Mouse (Mus musculus) forebrain, embryonic 11.5 days (tissue): Measurements from ENCODE around the gene AU018091. TPM values are rescaled to one million over a fixed set of nuclear protein-coding genes. Genes with fewer than 3 reads are reported as not detected.

Experiments
- ATAC-seq: fragments of 200-750 bp; cut with Nextera tagmentation; replicated peaks from 2 replicates; pipeline ENCODE4 v1.8.0; 2017; ENCODE audit warnings: moderate TSS enrichment; ENCODE audit not compliant: low FRiP score
- DNase-seq: peaks from one replicate; pipeline ENCODE4 v3.0.0-alpha.2; 2017; ENCODE audit warnings: low spot score
- H3K27ac ChIP-seq: fragments of 300-500 bp; sonication (generic); 2 replicates; pipeline ENCODE4 v1.5.1; 2014; ENCODE audit warnings: low read depth, low read length
- H3K27me3 ChIP-seq: fragments of 300-500 bp; sonication (generic); 2 replicates; pipeline ENCODE4 v1.6.1; 2014; ENCODE audit warnings: mild to moderate bottlenecking, low read length, mixed read lengths; ENCODE audit not compliant: control insufficient read depth, insufficient read depth
- H3K36me3 ChIP-seq: fragments of 300-500 bp; sonication (generic); 2 replicates; pipeline ENCODE4 v1.6.1; 2014; ENCODE audit warnings: mild to moderate bottlenecking, low read length, moderate library complexity, mixed read lengths; ENCODE audit not compliant: control insufficient read depth, insufficient read depth
- H3K4me1 ChIP-seq: fragments of 300-500 bp; sonication (generic); replicated peaks from 2 replicates; pipeline ENCODE4 v1.6.1; 2014; ENCODE audit warnings: low read length, mixed read lengths; ENCODE audit not compliant: control insufficient read depth, insufficient read depth
- H3K4me2 ChIP-seq: fragments of 300-500 bp; sonication (generic); 2 replicates; pipeline ENCODE4 v1.6.1; 2014; ENCODE audit warnings: low read depth, mild to moderate bottlenecking, low read length, moderate library complexity, mixed read lengths; ENCODE audit not compliant: severe bottlenecking
- H3K4me3 ChIP-seq: fragments of 300-500 bp; sonication (generic); 2 replicates; pipeline ENCODE4 v1.5.1; 2014; ENCODE audit warnings: low read depth, low read length
- H3K9ac ChIP-seq: fragments of 300-500 bp; sonication (generic); 2 replicates; pipeline ENCODE4 v1.6.1; 2014; ENCODE audit warnings: low read length
- H3K9me3 ChIP-seq: fragments of 300-500 bp; sonication (generic); 2 replicates; pipeline ENCODE4 v1.6.1; 2016; ENCODE audit warnings: low read length, mixed read lengths; ENCODE audit not compliant: control insufficient read depth
- WGBS: fragments of 180-500 bp; shearing (Covaris S2); extraction: QIAGEN DNeasy Blood & Tissue Kit; methylation state at CpG from one replicate; pipeline ENCODE4 v1.1.7; 2014; 5-methylcytosine and 5-hydroxymethylcytosine counted together
- polyA plus RNA-seq: library from polyadenylated mRNA; unstranded; fragments of >200 nt; fragmentation: Nextera tagmentation; extraction: Ambion mirVana; gene quantifications from 2 replicates; pipeline ENCODE4 v1.2.1, GENCODE M21; 2014

The AU018091 gene
- polyA plus RNA-seq, 1 experiment from 2014 or later, result 0.05 TPM

DNA sequence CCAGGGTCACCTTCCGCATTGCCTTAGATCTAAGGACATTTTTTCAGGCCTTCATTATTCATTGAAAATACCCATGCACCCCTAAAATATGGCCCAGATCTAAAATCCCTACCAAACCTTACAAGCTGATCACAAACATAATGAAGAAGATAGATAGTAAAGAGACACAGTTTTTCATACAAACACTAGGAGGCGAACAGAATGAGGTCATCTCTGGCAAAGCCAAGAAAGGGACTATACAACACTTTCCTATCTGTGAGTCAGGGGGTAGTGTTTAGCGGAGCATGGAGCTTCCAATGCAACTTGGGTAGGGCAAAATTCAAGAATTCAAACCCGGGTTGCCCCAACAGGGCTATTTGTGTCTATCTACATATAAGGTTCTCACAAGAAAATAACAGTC is 35.6 kb upstream of the AU018091 start:
- H3K9me3 ChIP-seq, result no peaks in the 10 kb centered on the region
- H3K36me3 ChIP-seq, result no peaks in the 10 kb centered on the region
- 93% methylated on average over 4 of the region's 4 CpGs for WGBS
- ATAC-seq (no peak), DNase-seq (no peak)
- no peaks in the 10 kb centered on the region for H3K27me3 ChIP-seq
- H3K27ac ChIP-seq, result no peak overlapping the region
- no peak overlapping the region for H3K4me3 ChIP-seq
- H3K4me1 ChIP-seq, result no peaks in the 10 kb centered on the region
- no peak overlapping the region for H3K9ac ChIP-seq
- no peak overlapping the region for H3K4me2 ChIP-seq

- no peaks in the 10 kb centered on the region for H3K9me3 ChIP-seq
- H3K4me3 ChIP-seq, result no peak overlapping the region
- H3K27ac ChIP-seq, result no peak overlapping the region
- no peaks in the 10 kb centered on the region for H3K36me3 ChIP-seq
- H3K4me2 ChIP-seq, result no peak overlapping the region
- no peak for ATAC-seq
- H3K9ac ChIP-seq, result no peak overlapping the region
- H3K4me1 ChIP-seq, result no peaks in the 10 kb centered on the region
- no peak for DNase-seq
- no peaks in the 10 kb centered on the region for H3K27me3 ChIP-seq
- 17% methylated on average over 3 of the region's 3 CpGs for WGBS
These were observed 34.9 kb upstream of the AU018091 start for GRCm38 (mm10) chr7:3203890-3204289.

DNA sequence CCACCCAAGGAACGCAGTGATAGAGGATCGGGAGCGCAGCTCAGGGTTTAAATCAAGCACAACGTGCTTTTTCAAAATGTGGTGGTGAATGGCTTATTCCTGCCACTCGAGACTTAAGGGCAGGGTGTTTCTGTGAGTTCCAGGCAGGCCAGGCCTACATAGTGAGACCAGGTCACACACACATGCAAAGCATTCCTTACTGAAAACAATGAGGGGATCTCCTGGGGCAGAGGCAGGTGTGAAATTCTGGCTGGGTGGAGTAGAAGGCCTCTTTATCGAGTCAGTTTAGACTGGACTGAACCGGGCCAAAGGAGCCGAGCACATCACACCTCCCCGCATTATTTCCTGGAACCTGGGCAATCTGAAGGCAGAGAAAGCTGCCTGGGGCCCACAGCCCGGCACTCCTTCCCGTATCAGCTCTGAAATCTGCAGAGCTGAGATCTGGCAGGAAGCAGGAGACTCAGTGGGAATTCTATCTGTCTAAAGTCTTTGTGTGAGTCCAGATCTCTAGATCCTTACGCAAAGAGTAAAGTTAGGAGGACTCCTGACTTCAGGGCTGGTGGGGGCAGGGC is 32.2 kb upstream of the AU018091 start:
- no peak for ATAC-seq
- no peak overlapping the region for H3K27ac ChIP-seq

DNA sequence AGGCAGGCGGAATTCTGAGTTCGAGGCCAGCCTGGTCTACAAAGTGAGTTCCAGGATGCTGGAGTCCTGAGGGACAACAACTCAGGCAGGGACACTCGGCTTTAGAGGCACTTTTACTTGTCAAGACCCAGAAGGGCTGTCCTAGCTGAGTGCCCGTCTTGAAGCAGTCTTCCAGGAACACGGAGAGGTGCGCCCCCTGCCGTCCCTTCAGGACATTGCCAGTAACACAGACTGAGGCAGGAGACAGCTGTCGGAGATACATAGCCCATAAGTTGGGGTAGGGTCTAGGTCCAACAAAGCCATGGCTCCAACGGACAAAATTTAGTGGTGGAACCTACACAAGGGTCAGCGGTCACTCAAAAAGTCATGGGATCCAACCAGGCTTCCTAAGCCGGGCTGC is 29.9 kb upstream of the AU018091 start:
- WGBS, result 48% methylated on average over 11 of the region's 11 CpGs
- DNase-seq (peak; percentile 63), ATAC-seq (no peak)
- H3K9me3 ChIP-seq, result no peaks in the 10 kb centered on the region
- no peak overlapping the region for H3K27ac ChIP-seq
- H3K36me3 ChIP-seq, result no peaks in the 10 kb centered on the region
- H3K4me2 ChIP-seq, result no peak overlapping the region
- no peaks in the 10 kb centered on the region for H3K4me1 ChIP-seq
- H3K27me3 ChIP-seq, result no peaks in the 10 kb centered on the region
- no peak overlapping the region for H3K9ac ChIP-seq
- H3K4me3 ChIP-seq, result no peak overlapping the region

More for the DNA sequence above, 32.2 kb upstream of the AU018091 start:
- Histone ChIP-seq H3K4me3 (no peak overlapping the region), H3K4me2 (no peak overlapping the region), H3K9me3 (no peaks in the 10 kb centered on the region), H3K36me3 (no peaks in the 10 kb centered on the region), H3K27me3 (no peaks in the 10 kb centered on the region), H3K9ac (no peak overlapping the region), H3K4me1 (no peaks in the 10 kb centered on the region)
- no peak for DNase-seq
- 38% methylated on average over 12 of the region's 12 CpGs for WGBS

DNA sequence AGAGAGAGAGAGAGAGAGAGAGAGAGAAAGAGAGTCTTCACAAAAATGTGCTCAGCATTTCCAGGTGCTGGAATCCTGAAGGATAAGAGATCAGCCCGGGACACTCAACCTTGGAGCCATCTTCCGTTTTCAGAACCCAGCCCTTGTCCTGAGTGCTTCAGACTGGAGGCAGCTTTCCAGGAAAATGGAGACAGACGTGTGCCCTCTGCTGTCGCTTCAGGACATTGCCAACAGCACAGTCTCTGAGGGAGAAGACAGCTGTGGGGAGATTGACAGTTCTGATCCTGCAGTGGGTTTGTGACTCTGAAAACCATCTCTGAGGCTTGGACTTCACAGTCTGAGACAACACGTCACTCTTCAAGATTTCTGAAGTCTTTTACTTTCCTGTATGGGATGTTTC is 26.8 kb upstream of the AU018091 start:
- Histone ChIP-seq H3K4me3 (no peak overlapping the region), H3K9me3 (no peaks in the 10 kb centered on the region), H3K9ac (no peak overlapping the region), H3K4me2 (no peak overlapping the region), H3K36me3 (no peaks in the 10 kb centered on the region), H3K27me3 (no peaks in the 10 kb centered on the region), H3K27ac (no peak overlapping the region), H3K4me1 (no peaks in the 10 kb centered on the region)
- WGBS, result 82% methylated on average over 5 of the region's 5 CpGs
- no peak for ATAC-seq
- DNase-seq, result no peak

DNA sequence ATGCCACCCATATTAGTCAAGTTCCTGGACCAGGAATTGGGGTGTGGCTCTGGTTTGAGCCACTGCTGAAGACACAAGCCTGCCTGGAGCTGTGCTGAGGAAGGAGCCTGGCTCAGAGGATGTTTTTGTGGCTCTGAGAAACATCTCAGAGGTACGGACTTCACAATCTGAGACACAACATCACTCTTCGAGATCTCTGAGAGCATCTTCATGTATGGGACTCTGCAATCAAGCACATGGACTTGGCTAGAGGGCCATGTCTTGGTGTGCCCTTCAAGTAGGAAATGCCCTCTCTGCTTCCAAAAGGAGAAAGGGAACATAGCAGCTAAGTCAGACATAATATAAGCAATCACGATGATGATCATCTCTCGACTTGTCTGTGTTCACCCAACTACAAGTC is 25.5 kb upstream of the AU018091 start:
- no peak overlapping the region for H3K9ac ChIP-seq
- no peaks in the 10 kb centered on the region for H3K36me3 ChIP-seq
- H3K4me3 ChIP-seq, result no peak overlapping the region
- H3K27ac ChIP-seq, result no peak overlapping the region
- H3K4me1 ChIP-seq, result no peaks in the 10 kb centered on the region
- 89% methylated on average over 4 of the region's 4 CpGs for WGBS
- no peaks in the 10 kb centered on the region for H3K27me3 ChIP-seq
- H3K9me3 ChIP-seq, result no peaks in the 10 kb centered on the region
- no peak for DNase-seq
- H3K4me2 ChIP-seq, result no peak overlapping the region
- ATAC-seq, result no peak

- no peaks in the 10 kb centered on the region for H3K27me3 ChIP-seq
- H3K36me3 ChIP-seq, result no peaks in the 10 kb centered on the region
- no peak overlapping the region for H3K4me3 ChIP-seq
- H3K9ac ChIP-seq, result no peak overlapping the region
- no peaks in the 10 kb centered on the region for H3K9me3 ChIP-seq
- no peaks in the 10 kb centered on the region for H3K4me1 ChIP-seq
- DNase-seq, result peak; percentile 63
- 17% methylated on average over 6 of the region's 6 CpGs for WGBS
- H3K27ac ChIP-seq, result no peak overlapping the region
- no peak overlapping the region for H3K4me2 ChIP-seq
- ATAC-seq, result no peak
These were observed 24.9 kb upstream of the AU018091 start for GRCm38 (mm10) chr7:3193905-3194304.

DNA sequence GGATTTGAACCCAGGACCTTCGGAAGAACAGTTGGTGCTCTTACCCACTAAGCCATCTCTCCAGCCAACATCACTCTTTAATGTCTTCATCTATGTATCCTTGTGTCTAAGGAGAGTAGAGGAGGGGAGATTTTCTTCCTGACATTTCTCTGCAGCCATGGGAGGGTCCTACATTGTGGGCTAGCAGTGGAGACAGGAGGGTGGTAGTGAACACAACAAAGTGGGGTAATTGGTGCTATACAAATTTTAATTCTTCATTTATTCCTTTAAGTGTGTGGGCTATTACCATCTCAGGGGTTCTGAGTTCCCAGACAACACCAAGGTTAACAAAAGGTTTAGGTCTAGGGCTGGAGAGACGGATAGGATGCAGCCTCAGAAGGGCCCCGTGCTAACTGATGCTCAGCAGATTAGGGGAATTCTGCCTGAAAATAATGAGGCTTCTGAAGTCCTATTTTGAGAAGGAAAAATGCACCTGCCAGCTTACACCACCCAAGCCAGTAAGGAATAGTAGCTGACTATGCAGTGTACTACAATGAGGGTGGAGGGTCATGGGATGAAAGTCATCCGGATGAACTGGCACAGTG is 24.1 kb upstream of the AU018091 start:
- no peaks in the 10 kb centered on the region for H3K36me3 ChIP-seq
- 82% methylated on average over 4 of the region's 4 CpGs for WGBS
- no peaks in the 10 kb centered on the region for H3K9me3 ChIP-seq

DNA sequence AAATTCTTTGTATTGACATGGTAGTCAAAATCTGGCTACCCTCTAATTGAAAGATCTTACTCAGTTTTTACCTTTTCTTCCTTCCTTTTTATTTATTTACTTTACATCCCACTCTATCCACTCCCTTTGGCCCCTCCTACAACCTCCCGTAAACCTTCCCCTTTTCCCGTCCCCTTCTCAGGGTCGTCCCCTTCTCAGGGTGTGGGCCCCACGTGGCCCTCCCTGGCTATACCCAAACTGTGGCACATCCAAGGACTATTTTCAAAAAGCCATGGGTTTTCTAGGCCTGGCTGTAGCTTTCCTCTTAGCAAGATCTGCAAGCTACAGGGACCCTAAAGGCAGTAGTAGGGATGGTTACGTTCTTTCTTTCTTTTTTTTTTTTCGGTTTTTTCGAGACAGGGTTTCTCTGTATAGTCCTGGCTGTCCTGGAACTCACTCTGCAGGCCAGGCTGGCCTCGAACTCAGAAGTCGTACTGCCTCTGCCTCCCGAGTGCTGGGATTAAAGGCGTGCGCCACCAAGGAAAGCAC is 23.0 kb upstream of the AU018091 start:
- no peaks in the 10 kb centered on the region for H3K36me3 ChIP-seq
- H3K27ac ChIP-seq, result no peak overlapping the region
- H3K4me1 ChIP-seq, result no peaks in the 10 kb centered on the region
- no peaks in the 10 kb centered on the region for H3K9me3 ChIP-seq
- H3K4me3 ChIP-seq, result no peak overlapping the region
- H3K27me3 ChIP-seq, result no peaks in the 10 kb centered on the region
- 88% methylated on average over 12 of the region's 12 CpGs for WGBS
- H3K9ac ChIP-seq, result no peak overlapping the region
- no peak for DNase-seq
- no peak overlapping the region for H3K4me2 ChIP-seq
- no peak for ATAC-seq

More for the DNA sequence above, 24.1 kb upstream of the AU018091 start:
- no peaks in the 10 kb centered on the region for H3K4me1 ChIP-seq
- H3K27ac ChIP-seq, result no peak overlapping the region
- H3K4me3 ChIP-seq, result no peak overlapping the region
- no peaks in the 10 kb centered on the region for H3K27me3 ChIP-seq
- ATAC-seq (no peak), DNase-seq (no peak)
- H3K4me2 ChIP-seq, result no peak overlapping the region
- H3K9ac ChIP-seq, result no peak overlapping the region
